Mouse (Mus musculus): ENCODE measurements at regions not wholly inside any gene's neighbourhood (a gene's known extent, or its start where the extent isn't known, plus 50 kb on each side); places are given as distances from the start of the nearest gene placed in this dataset.
"Not testable (repeated sequence)": the region's sequence is repeated elsewhere in the genome, so short reads cannot be mapped to it uniquely, and the experiment has no call there.

DNA sequence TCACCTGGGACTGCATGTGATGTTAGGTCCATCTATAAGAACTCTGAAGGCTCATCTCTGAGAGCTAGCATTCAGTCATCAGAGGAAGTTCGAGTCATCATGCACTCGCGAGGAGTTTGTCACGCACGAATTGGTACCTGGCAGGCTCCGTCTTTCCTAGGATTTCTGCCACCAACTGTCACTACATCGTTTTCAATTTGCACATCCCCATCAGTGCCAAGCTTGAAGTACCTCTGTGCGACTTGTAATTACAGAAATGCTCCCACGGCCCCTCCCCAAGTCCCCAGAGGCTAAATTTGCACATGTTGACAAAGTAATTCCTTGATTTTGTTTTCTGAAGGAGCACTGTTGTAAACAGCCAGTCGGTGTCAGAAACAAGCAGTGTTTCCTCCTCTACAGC, 372.2 kb upstream of the Id2 start:
- DNase-seq (ENCODE audit: low read depth, low spot score) = no peak

DNA sequence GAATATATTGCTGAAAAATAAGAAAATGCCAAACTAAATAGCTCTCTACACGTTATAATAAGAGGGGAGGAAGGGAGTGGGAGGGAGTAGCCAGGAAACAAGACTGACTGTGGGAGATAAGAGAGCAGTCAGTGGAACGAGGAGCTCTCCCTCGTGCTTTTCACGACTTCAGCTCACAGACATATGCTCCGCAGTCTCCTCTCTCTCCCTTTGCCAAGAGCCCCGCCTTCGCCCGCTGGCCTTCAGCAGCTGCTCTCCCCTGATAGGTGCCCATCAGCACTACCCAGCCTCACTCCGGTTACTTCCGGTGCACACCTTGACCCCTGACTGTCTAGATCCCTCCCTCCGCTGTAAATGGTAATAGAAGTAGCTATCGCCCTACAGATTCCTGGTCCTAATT, 370.8 kb upstream of the Id2 start:
- DNase-seq (ENCODE audit: low read depth, low spot score) = no peak

DNA sequence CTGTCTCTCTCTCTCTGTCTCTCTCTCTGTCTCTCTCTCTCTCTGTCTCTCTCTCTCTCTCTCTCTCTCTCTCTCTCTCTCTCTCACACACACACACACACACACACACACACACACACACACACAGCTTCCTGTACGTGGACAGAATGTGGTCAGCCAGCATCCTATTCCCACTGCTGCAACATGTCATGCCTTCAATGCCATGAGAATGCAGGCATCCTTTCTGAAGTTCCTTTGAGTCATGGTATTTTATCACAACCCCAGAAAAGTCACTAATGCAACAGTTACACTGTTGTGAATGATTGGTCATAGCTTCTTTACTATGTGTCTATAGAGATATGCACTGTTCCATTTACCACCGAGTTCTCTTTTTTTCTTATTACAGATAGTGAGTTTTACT, 365.8 kb upstream of the Id2 start:
- DNase-seq (ENCODE audit: low read depth, low spot score) = not testable (repeated sequence)

GRCm38 (mm10) chr12:25455281-25455989, 358.5 kb upstream of the Id2 start:
- no peak for DNase-seq (ENCODE audit: low read depth, low spot score)

- no peak for DNase-seq (ENCODE audit: low read depth, low spot score)
These were observed 356.4 kb upstream of the Id2 start for GRCm38 (mm10) chr12:25453356-25453755.

DNA sequence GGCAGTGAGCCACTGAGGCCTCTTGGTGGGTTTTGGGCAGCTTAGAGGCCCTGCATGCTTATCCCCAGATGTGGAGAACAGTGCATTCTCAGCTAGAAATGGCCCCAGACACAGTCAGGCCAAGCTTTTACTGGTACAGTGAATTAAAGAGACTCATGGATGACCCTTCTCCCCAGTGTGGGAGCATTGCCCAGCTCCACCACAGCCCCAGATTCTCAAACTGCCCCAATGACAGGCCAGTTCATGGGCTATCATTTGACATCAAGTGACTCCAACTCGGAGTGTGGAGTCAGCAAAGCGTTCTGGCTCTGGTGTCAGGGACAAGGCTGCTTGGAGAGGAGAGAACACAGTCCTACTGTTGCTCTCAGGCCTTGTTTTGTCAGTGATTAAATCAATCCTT, 354.2 kb upstream of the Id2 start:
- DNase-seq (ENCODE audit: low read depth, low spot score) = no peak

DNA sequence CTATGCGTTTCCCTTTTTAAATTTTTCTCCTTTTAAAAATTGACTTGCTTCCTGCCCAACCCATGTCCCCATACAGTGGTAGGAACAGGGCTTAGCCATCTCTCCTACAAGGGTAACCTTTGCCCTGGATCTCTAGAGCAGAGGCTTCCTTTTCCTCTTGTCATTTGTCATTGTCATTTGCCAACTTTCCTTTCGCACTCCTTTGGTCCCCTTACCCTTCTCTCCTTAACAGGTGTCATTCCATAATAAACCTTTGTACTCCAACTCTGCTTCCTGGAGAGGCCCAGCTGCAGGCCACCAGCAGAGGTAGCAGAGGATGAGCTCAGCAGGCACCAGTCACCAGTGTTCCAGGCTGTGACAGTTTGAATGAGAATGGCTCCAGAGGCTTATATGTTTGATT, 347.4 kb upstream of the Id2 start:
- no peak for DNase-seq (ENCODE audit: low read depth, low spot score)

DNA sequence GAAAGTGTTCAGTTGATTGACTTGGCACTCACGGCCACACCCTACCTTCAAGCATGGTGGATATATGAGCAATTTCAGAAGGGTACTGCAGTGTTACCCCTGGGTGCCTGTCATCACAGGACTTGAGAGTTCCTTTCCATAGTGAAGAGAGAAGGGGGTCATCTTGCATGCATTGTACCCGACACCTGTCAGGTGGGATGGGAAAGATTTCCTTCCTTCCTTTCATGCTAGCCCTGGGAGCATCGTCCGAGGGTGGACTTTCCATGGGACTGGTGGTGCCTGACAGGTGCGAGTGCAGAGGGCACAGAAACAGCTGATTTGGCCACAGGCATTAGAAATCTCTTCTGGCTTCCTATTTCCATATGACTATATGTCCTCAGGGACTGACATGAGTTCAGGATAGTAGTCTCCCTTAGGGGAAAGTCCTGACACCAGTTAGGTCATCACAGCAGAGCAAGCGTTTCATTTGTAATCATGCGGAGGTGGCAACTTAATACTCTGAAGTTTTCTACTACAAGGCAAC, 342.1 kb upstream of the Id2 start:
- no peak for DNase-seq (ENCODE audit: low read depth, low spot score)

DNA sequence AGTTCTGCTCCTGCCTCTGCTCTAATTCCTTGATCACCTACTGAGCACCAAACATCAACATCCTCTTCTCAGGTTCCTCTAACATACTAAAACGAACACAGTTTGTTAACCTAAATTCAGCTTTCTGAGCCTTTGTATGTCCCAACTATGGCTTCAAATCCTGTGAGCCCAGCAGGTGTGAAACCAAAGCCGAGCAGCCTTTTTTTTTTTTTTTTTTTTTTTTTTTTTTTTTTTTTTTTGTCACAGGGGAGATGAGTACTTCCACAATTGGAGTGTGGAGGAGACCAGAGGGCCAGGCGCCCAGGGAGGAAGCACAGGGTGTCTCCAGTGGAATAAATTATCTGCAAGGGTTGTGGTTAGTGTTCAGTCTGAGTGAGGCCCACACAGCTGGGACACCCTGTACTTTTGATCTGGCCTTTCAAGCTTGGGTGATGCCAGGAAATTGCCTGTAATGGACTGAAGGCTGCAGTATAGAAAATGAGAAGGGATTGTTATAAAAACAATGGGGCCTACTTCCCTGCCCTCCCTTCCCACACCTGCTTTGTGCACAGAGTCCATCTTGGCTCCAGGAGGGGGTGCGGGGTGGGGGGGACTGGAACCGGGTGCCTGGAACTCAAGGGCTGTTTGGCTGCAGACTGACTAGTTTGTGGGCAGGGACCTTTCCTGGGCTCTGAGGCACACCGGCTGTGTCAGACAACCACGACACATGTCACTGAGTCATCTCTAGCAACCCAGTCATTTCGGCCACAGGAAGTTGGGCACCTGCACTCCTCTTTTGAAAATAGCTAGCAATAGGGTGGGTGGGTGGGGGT, 341.5 kb upstream of the Id2 start:
- no peak for DNase-seq (ENCODE audit: low read depth, low spot score)

DNA sequence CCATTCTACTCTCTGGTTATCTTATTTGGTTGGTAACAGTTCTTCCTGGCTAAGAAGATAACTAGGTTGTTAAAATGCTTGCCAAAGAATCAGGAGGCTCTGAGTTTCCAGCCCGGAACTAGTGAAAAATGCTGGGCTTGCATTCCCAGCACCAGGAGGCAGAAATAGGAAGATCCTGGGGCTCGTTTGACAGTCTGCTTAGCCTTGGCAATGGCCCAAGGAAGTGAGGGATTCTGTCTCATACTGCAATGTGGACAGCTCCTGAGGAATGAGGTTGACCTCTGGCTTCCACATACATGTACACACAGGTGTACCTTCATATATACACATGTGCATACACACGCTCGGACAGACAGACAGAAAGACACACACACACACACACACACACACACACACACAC, 340.6 kb upstream of the Id2 start:
- DNase-seq (ENCODE audit: low read depth, low spot score) = no peak

GRCm38 (mm10) chr12:25436220-25436911, 339.4 kb upstream of the Id2 start:
- DNase-seq (ENCODE audit: low read depth, low spot score) = no peak

GRCm38 (mm10) chr12:25432796-25433195, 335.9 kb upstream of the Id2 start:
- no peak for DNase-seq (ENCODE audit: low read depth, low spot score)

DNA sequence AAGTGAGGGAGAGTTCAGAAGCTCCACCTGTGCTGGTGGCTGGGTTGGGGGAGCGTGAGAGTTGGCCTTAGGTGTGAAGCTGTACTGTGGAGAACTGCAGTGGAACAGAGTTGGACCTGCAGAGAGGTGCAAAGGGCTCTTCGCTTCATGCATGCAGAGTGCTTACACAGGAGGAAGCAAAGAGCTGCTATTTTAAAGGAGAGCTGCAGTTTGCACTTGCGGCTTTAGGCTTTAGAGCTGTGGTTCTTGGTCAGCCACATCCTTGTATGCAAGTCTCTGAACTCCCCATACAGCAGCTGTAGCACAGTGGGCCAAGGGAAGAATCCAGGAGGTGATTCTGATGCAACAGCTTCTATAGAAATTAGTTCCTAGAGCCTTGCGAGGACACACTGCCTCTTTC, 334.0 kb upstream of the Id2 start:
- DNase-seq (ENCODE audit: low read depth, low spot score) = no peak

DNA sequence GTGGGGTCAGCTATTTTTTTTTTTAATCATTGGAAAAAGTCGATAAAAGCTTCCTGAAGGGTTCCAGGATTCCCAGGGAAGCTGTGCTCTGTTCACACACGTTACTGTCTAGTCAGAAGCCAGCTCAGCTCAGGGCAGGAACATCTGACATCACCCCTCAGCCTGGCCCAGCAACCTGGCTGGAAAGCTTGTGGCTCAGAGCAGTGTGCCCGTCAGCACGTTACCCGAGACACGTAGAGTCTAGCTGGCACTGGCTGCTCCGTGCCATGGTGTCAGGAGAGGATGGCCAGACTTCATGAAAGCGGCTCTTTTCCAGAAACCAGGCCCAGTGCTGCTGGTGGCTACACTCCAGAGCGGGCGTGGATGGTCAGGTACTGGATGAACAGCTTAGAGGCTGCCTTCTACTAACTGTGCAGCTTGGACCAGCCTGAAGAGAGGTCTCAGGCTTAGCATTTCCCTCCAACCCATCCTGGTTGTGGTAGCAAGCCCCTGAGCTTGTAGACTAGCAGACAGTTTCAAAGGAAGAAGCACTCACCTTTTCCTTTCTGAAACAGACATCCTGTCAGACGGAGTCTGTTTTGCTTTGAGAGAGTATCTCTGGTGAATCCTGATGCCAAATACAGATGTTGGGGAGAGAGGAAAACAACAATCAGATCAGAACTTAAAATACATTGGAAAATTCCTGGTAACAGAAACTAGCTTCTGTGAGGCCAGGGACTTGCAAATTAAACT, 331.1 kb upstream of the Id2 start:
- no peak for DNase-seq (ENCODE audit: low read depth, low spot score)

GRCm38 (mm10) chr12:25417336-25417735, 320.4 kb upstream of the Id2 start:
- no peak for DNase-seq (ENCODE audit: low read depth, low spot score)

DNA sequence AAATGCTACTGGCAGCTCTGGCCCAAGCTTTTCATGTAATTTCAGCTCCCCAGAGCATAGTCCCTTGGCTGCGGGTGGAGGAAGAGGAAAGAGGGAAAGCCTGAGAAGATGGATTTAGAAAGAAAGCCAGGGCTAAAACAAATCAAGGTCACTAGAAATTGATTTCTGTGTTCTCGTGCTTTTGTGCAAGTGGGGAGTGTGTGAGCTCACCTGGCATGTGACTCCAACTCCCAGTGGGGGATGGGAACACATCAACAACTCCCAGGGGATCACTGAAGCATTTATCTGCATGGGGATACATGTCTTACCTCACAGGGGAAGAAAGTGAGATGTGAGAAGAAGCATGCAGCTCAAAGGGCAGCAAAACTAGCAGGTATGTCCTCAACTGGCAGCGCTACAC, 319.6 kb upstream of the Id2 start:
- DNase-seq (ENCODE audit: low read depth, low spot score) = no peak

- DNase-seq (ENCODE audit: low read depth, low spot score) = no peak
These were observed 318.7 kb upstream of the Id2 start for GRCm38 (mm10) chr12:25415641-25416040.

GRCm38 (mm10) chr12:25415232-25415631, 318.3 kb upstream of the Id2 start:
- no peak for DNase-seq (ENCODE audit: low read depth, low spot score)

DNA sequence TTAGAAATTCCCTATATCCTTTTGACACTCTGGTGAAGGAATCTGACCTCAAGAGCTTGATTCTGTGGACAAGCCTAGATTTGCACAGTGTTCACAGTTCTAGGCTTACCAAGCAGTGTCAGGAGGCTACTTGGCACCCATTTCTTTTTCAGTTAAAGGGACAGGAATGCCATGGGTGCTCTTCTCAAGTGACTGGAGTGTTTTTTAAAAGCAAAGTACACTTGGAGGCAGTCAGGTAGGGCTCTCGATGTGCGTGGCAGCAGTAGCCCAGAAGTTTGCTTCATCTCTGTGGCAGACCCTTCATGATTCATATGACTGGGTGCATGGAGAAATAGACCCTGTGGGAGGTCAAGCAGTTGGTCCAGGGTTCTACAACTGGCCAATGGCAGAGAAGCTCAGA, 310.4 kb upstream of the Id2 start:
- DNase-seq (ENCODE audit: low read depth, low spot score) = no peak

- DNase-seq (ENCODE audit: low read depth, low spot score) = no peak
These were observed 303.4 kb upstream of the Id2 start for GRCm38 (mm10) chr12:25400326-25400725.

GRCm38 (mm10) chr12:25398726-25399125, 301.8 kb upstream of the Id2 start:
- no peak for DNase-seq (ENCODE audit: low read depth, low spot score)

- DNase-seq (ENCODE audit: low read depth, low spot score) = no peak
These were observed 297.4 kb upstream of the Id2 start for GRCm38 (mm10) chr12:25394326-25394725.
